Mouse (Mus musculus) embryonic facial prominence, embryonic 15.5 days (tissue): ENCODE data around the gene Usp49. TPM values are rescaled to one million over a fixed set of nuclear protein-coding genes. Genes with fewer than 3 reads are reported as not detected.
"Not testable (repeated sequence)": the region's sequence is repeated elsewhere in the genome, so short reads cannot be mapped to it uniquely, and the experiment has no call there.

Experiments used
- ATAC-seq: fragments of 200-750 bp; cut with Nextera tagmentation; 2 replicates; pipeline ENCODE4 v1.8.0; 2017; ENCODE audit warnings: low read depth, moderate TSS enrichment; ENCODE audit not compliant: insufficient number of reproducible peaks, low FRiP score, low TSS enrichment
- H3K27ac ChIP-seq: fragments of 300-500 bp; sonication (generic); replicated peaks from 2 replicates; pipeline ENCODE4 v1.5.1; 2015; ENCODE audit warnings: mild to moderate bottlenecking, inconsistent platforms
- H3K27me3 ChIP-seq: fragments of 300-500 bp; sonication (generic); 2 replicates; pipeline ENCODE4 v1.6.1; 2015; ENCODE audit warnings: inconsistent platforms
- H3K36me3 ChIP-seq: fragments of 300-500 bp; sonication (generic); 2 replicates; pipeline ENCODE4 v1.6.1; 2015; ENCODE audit warnings: mild to moderate bottlenecking, inconsistent platforms
- H3K4me1 ChIP-seq: fragments of 300-500 bp; sonication (generic); 2 replicates; pipeline ENCODE4 v1.6.1; 2015; ENCODE audit warnings: inconsistent platforms
- H3K4me2 ChIP-seq: fragments of 300-500 bp; sonication (generic); replicated peaks from 2 replicates; pipeline ENCODE4 v1.6.1; 2015; ENCODE audit warnings: mild to moderate bottlenecking, inconsistent platforms
- H3K4me3 ChIP-seq: fragments of 300-500 bp; sonication (generic); replicated peaks from 2 replicates; pipeline ENCODE4 v1.5.1; 2015; ENCODE audit warnings: mild to moderate bottlenecking, inconsistent platforms
- H3K9ac ChIP-seq: fragments of 300-500 bp; sonication (generic); 2 replicates; pipeline ENCODE4 v1.6.1; 2015; ENCODE audit warnings: inconsistent platforms
- H3K9me3 ChIP-seq: fragments of 300-500 bp; sonication (generic); replicated peaks from 2 replicates; pipeline ENCODE4 v1.6.1; 2016; ENCODE audit warnings: inconsistent platforms
- WGBS: fragments of 180-500 bp; shearing (Covaris S2); methylation state at CpG from one replicate; pipeline ENCODE4 v1.1.7; 2015; 5-methylcytosine and 5-hydroxymethylcytosine counted together
- polyA plus RNA-seq: library from polyadenylated mRNA; unstranded; fragments of >200 nt; fragmentation: Nextera tagmentation; extraction: Ambion mirVana; gene quantifications from 2 replicates; pipeline ENCODE4 v1.2.1, GENCODE M21; 2015

Gene Usp49
- polyA plus RNA-seq, 1 experiment from 2014 or later = 4.4 TPM

DNA sequence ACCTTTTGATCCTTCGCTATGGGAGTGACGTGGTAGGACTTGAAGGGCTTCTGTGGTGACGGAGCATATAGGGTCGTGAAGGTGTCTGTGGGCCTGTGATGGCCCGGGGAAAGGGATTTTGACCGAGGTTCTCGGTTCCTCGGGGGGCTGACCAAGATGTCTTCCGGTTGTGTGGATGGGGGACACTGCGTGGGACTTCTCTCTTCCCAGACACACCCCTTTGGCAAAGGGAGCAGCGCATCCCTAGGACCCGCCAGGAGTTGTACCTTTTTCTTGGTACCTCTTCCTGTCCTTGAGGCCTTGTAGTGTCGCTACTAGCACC lies 18.9 kb upstream of the Usp49 start:
- Histone ChIP-seq H3K27ac (peak overlapping the region; percentile 80; the same call in 1 of the 2 replicates), H3K4me2 (peak overlapping the region; percentile 86), H3K4me1 (peaks cover 22% of the 10 kb centered on the region), H3K4me3 (peak overlapping the region; percentile 95), H3K27me3 (no peaks in the 10 kb centered on the region), H3K9me3 (no peaks in the 10 kb centered on the region), H3K9ac (peak overlapping the region; percentile 89), H3K36me3 (peaks cover 45% of the 10 kb centered on the region)
- under 1% methylated on average over 13 of the region's 13 CpGs for WGBS
- ATAC-seq = no peak

- no peak for ATAC-seq
- H3K4me3 ChIP-seq = no peak overlapping the region
- no peaks in the 10 kb centered on the region for H3K9me3 ChIP-seq
- H3K36me3 ChIP-seq = peaks cover 40% of the 10 kb centered on the region
- H3K27ac ChIP-seq = no peak overlapping the region
- peaks cover 22% of the 10 kb centered on the region for H3K4me1 ChIP-seq
- WGBS = 92% methylated on average over 1 of the region's 1 CpGs
- H3K4me2 ChIP-seq = no peak overlapping the region
- H3K9ac ChIP-seq = no peak overlapping the region
- no peaks in the 10 kb centered on the region for H3K27me3 ChIP-seq
Measured at GRCm38 (mm10) chr17:47614018-47614417, 16.5 kb upstream of the Usp49 start.

DNA sequence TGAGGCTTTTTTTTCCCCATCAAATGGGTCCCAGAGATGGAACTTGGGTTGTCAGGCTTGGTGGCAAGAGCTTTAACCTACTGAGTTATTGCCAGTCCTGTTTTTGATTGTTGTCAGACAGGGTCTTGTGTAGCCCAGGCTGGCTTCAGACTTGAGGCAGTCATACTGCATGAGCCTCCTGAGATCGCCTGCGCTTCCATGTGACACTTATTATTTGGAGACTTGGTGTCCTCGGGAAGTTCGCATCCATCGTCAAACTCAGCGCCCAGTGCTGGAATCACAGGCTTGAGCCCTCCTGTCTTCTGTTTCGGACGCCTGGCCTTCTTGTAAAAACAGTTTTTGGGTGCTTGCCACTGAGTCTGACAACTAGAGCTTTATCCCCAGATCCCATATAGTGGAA lies 14.4 kb upstream of the Usp49 start:
- Histone ChIP-seq H3K9ac (no peak overlapping the region), H3K27ac (no peak overlapping the region), H3K4me3 (no peak overlapping the region), H3K27me3 (no peaks in the 10 kb centered on the region), H3K4me2 (no peak overlapping the region), H3K9me3 (no peaks in the 10 kb centered on the region), H3K4me1 (peaks cover 12% of the 10 kb centered on the region), H3K36me3 (peaks cover 50% of the 10 kb centered on the region)
- no peak for ATAC-seq
- 94% methylated on average over 8 of the region's 8 CpGs for WGBS

- Histone ChIP-seq H3K27ac (no peak overlapping the region), H3K9me3 (no peaks in the 10 kb centered on the region), H3K9ac (no peak overlapping the region), H3K4me1 (peaks cover 12% of the 10 kb centered on the region), H3K4me3 (no peak overlapping the region), H3K4me2 (no peak overlapping the region), H3K36me3 (peaks cover 54% of the 10 kb centered on the region), H3K27me3 (no peaks in the 10 kb centered on the region)
- WGBS = 86% methylated on average over 4 of the region's 4 CpGs
- ATAC-seq = no peak
Measured at GRCm38 (mm10) chr17:47616652-47617051, 13.8 kb upstream of the Usp49 start.

- Histone ChIP-seq H3K36me3 (peaks cover 64% of the 10 kb centered on the region), H3K9me3 (no peaks in the 10 kb centered on the region), H3K9ac (no peak overlapping the region), H3K27ac (no peak overlapping the region), H3K4me2 (no peak overlapping the region), H3K4me3 (no peak overlapping the region), H3K27me3 (no peaks in the 10 kb centered on the region), H3K4me1 (peaks cover 3% of the 10 kb centered on the region)
- 94% methylated on average over 9 of the region's 9 CpGs for WGBS
- ATAC-seq = no peak
Measured at GRCm38 (mm10) chr17:47617605-47618307, 12.7 kb upstream of the Usp49 start.

GRCm38 (mm10) chr17:47618556-47619311 lies 11.8 kb upstream of the Usp49 start:
- no peak for ATAC-seq
- H3K4me1 ChIP-seq = peaks cover 6% of the 10 kb centered on the region; the same call in 1 of the 2 replicates
- no peaks in the 10 kb centered on the region for H3K27me3 ChIP-seq
- WGBS = 94% methylated on average over 13 of the region's 13 CpGs
- no peak overlapping the region for H3K9ac ChIP-seq
- no peak overlapping the region for H3K4me3 ChIP-seq
- H3K27ac ChIP-seq = no peak overlapping the region
- H3K9me3 ChIP-seq = no peaks in the 10 kb centered on the region
- H3K36me3 ChIP-seq = peaks cover 69% of the 10 kb centered on the region
- H3K4me2 ChIP-seq = no peak overlapping the region

- Histone ChIP-seq H3K9me3 (no peaks in the 10 kb centered on the region), H3K9ac (no peak overlapping the region), H3K27ac (no peak overlapping the region), H3K4me2 (no peak overlapping the region), H3K36me3 (peaks cover 68% of the 10 kb centered on the region), H3K4me3 (no peak overlapping the region), H3K4me1 (peaks cover 6% of the 10 kb centered on the region), H3K27me3 (no peaks in the 10 kb centered on the region)
- peak; percentile 43; the same call in 1 of the 2 replicates for ATAC-seq
- 76% methylated on average over 14 of the region's 14 CpGs for WGBS
Measured at GRCm38 (mm10) chr17:47622912-47623554, 7.5 kb upstream of the Usp49 start.

GRCm38 (mm10) chr17:47624572-47624971 lies 5.9 kb upstream of the Usp49 start:
- not testable (repeated sequence) for H3K27me3 ChIP-seq, ATAC-seq

DNA sequence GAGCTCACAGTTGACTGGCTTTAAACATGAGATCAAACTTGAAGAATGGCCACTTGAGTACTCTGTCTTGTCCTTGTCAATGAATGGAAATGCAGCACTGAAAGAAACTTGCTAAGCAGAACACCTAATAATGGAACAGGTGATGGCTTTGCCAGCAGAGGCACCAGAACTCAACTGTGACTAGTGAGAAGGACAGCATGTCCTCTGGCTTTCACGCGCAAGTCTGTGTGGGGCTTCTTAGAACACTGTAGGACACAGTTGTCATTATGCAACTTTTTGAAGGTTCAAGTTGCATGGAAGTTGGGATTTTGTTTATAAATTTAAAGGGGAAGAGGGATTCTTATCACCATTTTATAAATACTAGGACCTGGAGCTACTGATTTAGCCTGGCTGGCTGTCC lies 5.4 kb upstream of the Usp49 start:
- peaks cover 16% of the 10 kb centered on the region for H3K4me1 ChIP-seq
- H3K4me3 ChIP-seq = no peak overlapping the region
- H3K4me2 ChIP-seq = no peak overlapping the region
- H3K9ac ChIP-seq = no peak overlapping the region
- no peak overlapping the region for H3K27ac ChIP-seq
- H3K36me3 ChIP-seq = peaks cover 57% of the 10 kb centered on the region
- no peaks in the 10 kb centered on the region for H3K27me3 ChIP-seq
- no peak for ATAC-seq
- no peaks in the 10 kb centered on the region for H3K9me3 ChIP-seq
- WGBS = 93% methylated on average over 2 of the region's 2 CpGs

More at GRCm38 (mm10) chr17:47624572-47624971, 5.9 kb upstream of the Usp49 start:
- not testable (repeated sequence) for H3K27ac ChIP-seq, H3K4me3 ChIP-seq, H3K9me3 ChIP-seq, H3K9ac ChIP-seq, H3K4me2 ChIP-seq
- Histone ChIP-seq H3K4me1 (peaks cover 15% of the 10 kb centered on the region), H3K36me3 (peaks cover 57% of the 10 kb centered on the region)
- 89% methylated on average over 5 of the region's 5 CpGs for WGBS

DNA sequence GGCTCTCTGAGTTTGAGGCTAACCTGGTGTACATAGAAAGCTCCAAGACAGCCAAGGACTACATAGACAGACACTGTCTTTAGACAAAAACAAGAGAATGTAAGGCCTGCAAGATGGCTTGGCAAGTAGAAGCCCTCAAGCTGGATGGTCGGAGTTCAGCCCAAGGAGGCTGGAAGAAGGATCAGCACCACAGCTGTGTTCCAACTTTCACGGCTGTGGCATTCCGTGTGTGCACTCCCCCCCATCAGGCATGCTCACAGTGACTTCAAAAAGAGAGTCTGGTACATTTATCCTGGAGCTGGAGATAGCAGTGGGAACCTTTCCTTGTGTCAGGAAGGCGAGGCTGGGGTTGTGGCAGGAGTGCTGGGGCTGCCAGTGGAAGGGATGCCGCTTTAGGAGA lies 4.5 kb upstream of the Usp49 start:
- WGBS = 76% methylated on average over 5 of the region's 5 CpGs
- H3K9ac ChIP-seq = no peak overlapping the region
- H3K4me3 ChIP-seq = no peak overlapping the region
- no peak overlapping the region for H3K27ac ChIP-seq
- H3K4me1 ChIP-seq = peaks cover 25% of the 10 kb centered on the region
- H3K27me3 ChIP-seq = no peaks in the 10 kb centered on the region
- H3K4me2 ChIP-seq = no peak overlapping the region
- H3K9me3 ChIP-seq = no peaks in the 10 kb centered on the region
- no peak for ATAC-seq
- peaks cover 53% of the 10 kb centered on the region for H3K36me3 ChIP-seq

DNA sequence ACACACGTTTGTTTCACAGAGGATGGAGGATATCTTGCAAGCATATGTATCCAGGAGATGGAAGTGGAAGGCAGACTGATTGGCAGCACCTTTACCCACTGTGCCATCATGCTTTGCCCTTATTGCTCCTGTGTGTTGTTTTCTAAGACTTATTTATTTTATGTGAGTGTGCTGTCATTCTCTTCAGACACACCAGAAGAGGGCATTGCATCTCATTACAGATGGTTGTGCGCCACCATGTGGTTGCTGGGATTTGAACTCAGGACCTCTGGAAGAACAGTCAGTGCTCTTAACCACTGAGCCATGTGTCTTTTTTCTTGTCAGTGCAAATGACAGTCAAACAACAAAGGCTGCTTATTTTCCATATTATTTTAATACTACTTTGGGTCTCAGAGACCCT lies 2.7 kb upstream of the Usp49 start:
- H3K27ac ChIP-seq = peak overlapping the region; percentile 11; the same call in 1 of the 2 replicates
- peaks cover 37% of the 10 kb centered on the region for H3K36me3 ChIP-seq
- H3K27me3 ChIP-seq = no peaks in the 10 kb centered on the region
- WGBS = 79% methylated on average over 2 of the region's 2 CpGs
- H3K4me3 ChIP-seq = no peak overlapping the region
- no peaks in the 10 kb centered on the region for H3K9me3 ChIP-seq
- no peak overlapping the region for H3K4me2 ChIP-seq
- H3K9ac ChIP-seq = no peak overlapping the region
- H3K4me1 ChIP-seq = peaks cover 31% of the 10 kb centered on the region
- no peak for ATAC-seq
